Mouse (Mus musculus): Measurements from ENCODE around the gene Fam234b.

Fam234b gene

DNA sequence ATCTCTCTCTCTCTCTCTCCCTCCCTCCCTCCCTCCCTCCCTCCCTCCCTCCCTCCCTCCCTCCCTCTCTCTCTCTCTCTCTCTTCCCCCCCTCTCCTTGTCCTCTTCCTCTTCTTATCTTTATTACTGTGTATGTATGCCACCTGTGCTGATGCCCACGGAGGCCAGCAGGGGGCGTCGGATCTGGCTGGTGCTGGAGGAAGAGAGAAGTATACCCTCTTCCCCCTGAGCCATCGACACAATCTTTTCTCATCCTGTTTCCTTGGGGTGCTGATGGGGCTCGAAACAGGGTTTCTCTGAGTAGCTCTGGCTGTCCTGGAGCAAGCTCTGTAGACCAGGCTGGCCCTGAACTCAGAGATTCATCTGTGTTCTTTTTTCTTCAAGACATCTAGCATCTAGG is 14.9 kb upstream of the Fam234b start:
- DNase-seq (ENCODE audit: low read depth) = no peak

DNA sequence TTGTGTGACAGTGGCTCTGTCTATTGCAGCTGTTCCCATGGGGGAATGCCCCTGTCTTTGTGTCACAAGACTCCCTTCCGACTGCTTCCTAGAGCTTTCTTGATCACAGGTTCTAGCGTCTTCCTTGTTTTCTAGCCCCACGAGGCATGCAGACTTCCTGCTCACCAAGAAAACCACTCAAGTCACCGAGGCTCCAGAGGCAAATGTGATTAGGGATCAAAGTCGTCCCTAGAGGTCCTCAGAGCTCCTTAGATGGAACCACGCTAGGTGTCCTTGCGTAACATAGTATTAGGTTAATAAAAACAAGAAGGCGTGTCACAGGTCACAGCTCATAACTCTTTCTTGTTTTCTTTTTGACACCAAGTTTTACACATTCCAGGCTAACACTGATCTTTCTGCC is 13.8 kb upstream of the Fam234b start:
- DNase-seq (ENCODE audit: low read depth) = no peak

DNA sequence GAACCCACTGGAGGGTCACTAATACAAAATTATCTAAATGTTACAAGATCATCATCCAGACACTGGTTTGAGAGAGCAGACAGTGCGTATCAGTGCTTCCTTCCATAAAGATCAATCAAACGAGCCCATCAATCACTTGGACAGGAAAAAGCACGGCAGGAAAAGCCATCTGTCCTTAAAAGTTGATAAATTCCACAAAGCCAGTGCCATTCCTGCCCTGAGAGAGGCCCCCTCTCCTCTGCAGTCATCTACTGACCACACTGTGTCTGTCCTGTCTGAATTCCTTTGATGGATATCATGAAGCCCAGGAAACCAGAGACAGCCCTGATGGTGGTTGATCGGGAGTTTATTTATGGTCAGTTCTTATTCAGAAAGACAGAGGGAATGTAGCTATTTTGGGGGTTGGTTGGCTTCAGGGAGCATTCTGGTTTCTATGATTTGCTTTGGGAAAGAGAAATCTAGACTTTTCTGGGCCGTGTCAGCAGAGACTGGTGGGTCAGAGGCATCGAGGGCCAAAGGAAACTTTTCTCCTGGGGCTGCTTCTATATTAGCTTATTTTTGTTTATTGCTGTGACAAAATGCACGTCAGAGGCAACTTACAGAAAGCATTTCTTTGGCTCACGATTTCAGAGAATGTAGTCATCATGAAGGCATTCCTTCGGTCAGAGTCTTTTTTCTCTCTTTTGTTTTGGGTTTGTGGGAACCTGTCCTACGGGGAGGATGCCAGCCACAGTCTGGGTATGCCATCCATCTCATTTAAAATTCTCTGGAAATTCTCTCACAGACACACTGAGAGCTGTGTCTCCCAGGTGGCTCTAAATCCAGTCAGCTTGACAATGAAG is 10.5 kb upstream of the Fam234b start:
- DNase-seq (ENCODE audit: low read depth) = no peak

DNA sequence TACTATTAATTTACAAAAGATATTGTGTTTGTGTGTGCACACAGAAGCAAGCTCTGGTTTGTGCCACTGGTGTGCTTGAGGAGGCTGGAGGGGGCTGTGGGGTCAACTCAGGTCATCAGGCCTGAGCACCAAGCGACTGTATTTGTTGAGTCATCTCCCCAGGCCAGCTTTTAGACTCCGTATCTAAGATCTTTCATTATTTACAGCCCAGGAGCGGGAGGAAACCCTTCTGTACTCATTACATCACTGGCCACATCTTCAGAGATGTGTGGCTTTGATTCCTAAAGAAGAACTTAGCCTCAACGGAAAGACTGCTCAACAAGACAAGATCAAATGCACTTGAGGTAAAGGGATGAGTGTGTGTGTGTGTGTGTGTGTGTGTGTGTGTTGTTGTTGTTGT is 9.1 kb upstream of the Fam234b start:
- no peak for DNase-seq (ENCODE audit: low read depth)

DNA sequence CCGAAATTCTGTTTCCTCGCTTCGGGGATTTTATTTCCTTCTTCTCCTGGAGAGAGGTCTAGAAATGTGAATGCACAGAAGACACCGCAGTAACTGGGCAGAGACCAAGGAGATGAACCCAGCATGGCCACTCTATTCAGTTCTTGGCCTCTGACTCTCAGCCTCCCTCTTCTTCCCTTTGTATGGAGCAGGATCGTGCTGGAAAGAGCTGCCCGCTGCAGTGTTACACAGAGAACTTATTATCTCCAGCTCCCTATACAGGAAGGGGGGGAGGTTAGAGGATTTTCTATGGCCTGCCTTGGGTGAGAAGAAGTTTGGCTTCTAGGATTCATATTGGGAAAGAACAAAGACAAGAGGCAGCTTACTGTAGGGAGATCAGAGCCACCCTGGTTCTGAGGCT is 7.7 kb upstream of the Fam234b start:
- DNase-seq (ENCODE audit: low read depth) = no peak

DNA sequence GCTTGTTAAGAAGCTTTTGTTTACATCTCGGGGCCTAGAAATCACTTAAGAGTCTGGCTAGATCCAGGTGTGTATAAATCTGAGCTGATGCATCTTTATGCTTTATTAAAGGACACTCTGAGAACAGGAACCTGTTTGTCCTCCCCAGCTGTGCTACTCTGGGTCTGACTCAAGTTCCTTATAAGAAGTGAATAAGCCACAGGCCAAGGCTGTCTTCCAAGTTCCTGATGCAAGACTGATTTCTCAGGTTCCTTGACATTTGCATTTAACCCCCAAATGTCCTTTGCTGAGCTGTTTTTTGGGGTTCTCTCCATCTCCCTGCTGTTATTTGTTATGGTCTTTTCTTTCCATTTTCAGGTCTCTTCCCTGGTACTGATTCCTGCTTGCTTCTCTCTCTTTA is 5.9 kb upstream of the Fam234b start:
- DNase-seq (ENCODE audit: low read depth) = no peak

DNA sequence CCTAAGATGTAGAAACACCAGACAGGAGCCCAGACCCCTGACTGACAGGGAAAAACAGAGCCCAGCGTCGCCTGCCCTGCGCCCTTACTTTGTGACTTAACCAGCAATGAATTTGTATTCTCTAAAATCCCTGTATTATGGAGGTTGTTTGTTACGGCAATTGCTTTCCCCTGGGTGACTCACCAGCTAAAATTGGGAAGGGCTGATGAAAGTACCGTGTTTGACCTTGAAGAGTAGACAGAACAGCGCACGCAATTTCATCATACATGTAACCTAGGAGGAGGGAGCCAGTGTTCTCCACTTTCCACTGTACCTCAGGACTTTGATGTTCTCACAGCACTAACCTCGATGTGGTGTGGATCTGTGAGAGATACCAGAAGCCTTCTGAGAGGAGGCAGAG is 4.8 kb upstream of the Fam234b start:
- no peak for DNase-seq (ENCODE audit: low read depth)

DNA sequence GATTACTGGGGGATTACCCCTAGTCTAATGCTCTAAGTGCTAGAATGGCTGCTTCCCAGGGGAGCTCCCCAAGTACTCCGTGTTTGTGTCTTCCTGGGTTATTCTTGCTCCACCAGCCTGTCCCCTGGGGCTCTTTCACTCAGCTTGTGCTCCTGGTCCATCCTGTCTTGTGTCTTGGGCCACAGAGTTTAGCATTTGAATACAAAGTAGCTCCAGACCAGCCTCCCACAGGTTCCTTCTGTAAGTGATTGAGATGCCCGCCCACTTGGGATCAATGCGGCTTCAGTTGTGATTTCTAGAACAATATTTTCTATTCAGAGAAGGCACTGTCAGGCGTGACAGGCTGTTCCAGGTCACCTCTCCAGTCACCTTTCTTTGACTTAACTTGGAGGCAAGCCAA is 4.0 kb upstream of the Fam234b start:
- DNase-seq (ENCODE audit: low read depth) = no peak

DNA sequence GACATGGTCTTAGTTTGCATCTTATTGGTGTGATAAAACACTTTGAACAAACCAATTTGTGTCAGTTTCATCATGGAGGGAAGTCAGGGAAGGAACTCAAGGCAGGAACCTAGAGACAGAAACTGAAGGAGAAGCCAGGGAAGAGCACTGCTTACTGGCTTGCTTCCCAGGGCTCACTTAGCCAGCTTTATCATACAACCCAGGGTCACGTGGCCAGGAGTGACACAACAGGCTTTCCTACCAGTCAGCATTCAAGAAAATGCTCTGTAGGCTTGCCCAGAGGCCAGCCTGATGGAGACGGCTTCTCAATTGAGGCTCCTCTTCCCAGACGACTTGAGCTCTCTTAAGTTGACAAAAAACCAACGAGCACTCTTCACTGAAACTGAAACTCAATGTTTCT is 2.9 kb upstream of the Fam234b start:
- DNase-seq (ENCODE audit: low read depth) = no peak

DNA sequence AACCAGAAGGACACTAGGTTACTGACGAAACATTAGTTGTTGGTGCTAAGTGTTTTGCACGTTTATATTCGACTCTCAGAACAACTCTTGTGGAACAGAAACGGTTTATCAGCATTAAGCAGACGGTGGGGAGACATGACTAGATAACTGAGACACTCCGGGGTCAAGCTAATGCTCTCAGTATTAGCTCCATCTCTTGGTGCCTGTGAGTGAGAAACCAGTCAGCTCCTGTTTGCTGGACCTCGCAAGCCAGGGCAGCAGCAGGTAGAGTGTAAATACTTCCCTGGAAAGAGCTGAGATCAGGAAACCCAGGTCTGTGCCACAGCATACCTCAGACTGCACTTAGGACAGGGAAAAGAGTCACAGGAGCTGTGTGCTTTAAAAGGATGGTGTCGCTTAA is 1.1 kb upstream of the Fam234b start:
- no peak for DNase-seq (ENCODE audit: low read depth)

DNA sequence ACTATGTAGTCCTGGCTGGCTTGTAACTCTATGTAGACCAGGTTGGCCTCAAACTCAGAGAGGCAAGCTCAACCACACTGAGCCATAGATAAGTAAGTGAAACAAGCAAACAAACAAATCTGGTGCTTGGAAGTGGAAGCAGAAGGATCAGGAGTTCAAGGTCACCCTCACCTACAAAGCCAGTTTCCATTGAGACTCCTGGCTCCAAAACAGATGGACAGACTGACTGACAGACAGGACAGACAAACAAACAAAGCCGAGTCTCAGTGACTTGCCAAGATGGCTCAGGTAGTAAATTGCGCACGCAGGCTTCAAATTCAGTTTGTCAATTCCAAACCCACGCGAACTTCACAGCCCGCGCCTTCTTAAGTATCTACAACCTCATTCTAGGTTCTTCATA is 331 bp upstream of the Fam234b start:
- DNase-seq (ENCODE audit: low read depth) = no peak

DNA sequence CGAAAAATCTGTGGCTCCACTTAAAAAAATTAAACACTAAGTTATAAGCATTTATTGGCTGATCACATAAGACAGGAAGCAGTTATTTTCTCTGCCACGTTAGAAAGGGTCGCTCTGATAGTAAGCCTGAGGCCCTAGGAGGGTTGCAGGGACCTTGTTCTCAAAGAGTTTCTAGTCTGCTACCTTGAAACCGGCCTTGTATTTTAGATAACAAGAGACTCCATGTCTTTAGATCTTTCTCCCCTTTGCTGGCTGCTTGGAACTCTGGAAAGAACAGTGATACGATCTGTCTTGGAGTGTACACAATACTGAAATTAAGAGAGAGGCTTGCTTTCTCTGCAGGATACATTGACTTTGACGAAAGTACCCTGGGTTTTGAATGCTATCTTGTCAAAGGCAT is 949 bp downstream of the Fam234b start:
- DNase-seq (ENCODE audit: low read depth) = no peak

DNA sequence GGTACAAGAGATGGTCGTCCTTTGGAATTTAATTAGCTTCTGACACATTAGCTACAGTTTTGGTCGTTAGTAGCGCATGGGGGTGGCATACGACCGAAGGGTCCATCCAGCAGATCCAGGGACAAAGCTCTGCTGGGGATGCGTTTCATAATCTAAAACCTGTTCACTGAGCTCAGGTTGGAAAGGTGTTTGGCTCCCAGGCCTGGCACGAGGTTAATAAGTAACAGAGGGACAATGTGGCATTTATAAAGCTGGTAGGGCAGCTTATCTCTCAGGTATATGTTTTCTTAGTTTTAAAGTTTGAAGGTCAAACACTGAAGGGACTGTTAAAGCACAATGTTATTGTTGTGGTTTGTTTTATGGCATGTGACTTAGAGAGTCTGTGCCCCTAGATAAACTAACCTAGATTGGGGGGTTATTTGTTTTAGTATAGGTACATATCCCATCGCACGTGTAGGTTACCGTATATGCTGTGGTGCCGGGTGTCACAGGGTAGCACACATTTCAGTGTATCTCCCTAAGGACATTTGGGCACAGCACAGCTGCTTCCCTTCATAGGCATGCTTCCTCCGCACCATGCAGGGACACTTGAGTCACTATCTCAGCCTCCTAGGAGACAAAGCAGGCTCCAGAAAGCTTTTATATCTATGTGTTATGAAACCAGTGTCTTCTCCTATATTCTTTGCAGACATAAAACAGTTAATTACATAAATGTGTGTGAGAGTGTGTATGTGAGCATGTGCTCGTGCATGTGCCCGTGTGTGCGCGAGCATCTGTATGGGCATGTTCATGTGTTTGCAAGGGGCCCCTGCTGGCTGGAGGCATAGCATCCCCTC is 2.6 kb downstream of the Fam234b start:
- no peak for DNase-seq (ENCODE audit: low read depth)

DNA sequence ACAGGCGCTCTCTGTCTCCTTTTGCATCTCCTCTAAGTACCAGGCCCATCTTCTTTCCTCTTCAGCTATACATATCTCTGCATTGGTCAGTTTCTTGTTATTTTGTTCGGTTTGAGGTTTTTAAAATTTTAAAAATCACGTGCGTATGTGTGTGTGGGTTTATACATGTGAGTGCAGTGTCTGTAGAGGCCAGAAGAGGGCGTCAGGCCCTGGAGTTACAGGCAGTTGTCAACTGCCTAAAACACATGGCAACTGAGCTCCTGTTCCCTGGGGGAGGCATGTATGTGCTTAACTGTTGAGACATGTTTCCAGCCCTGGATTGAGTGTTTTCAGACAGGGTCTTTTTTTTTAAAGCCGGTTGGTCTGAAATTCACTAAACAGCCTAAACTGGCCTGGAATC is 4.9 kb downstream of the Fam234b start:
- DNase-seq (ENCODE audit: low read depth) = no peak

DNA sequence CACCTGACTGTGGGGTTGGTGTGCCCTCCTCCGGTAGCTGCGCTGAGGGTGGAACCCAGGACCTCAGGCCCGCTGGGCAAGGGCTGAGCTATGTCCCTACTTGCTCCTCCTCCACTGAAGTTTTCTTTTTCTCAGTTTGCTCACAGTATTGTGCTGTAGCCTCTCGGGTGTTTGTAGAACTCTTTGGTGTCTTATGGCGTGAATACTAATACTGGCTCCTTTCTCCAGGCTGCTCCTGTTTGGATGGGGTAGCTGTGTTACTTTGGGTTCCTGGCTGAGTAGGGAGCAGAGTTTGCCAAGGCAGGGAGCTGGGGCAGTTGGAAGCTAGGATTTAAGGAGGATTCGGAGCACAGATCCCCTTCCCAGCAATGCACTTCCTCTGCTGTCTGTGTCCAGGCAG is 6.0 kb downstream of the Fam234b start:
- no peak for DNase-seq (ENCODE audit: low read depth)

DNA sequence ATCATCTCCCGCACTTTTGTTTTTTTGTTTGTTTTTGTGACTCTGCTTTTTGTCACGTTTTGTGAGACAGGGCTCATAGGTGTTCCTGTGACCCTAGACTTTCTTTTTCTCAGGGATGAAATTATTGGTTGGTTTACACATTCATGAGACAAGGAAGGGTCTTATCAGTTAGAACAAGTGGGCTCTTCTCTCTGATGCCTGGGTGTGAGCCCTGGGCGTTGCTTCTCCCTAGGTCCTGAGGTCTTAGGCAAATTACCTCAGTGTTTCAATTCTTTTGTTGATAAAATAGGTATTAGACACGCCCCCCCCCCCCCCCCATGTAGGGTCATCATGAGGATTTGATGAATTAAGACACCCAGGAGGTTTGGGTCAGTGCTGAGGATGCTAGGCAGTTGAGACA is 7.1 kb downstream of the Fam234b start:
- no peak for DNase-seq (ENCODE audit: low read depth)

DNA sequence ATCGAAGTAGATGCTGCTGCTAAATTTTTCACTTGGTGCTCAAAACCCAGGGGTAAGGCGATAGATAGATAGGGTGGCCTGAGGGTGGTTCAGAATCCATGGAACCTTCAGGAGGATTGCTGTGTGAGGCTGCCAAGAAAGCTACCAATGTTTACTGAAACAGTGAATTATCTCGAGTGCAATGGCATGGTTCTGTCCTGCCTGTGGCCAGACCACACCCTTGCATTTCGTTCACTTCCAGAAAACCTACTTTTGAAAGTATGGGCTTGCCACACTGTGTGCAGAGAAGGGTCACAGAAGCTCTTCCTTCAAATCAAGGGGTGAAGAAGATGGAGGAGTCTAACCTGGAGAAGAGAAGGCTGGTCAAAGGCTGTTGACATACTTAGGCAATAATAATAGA is 8.0 kb downstream of the Fam234b start:
- no peak for DNase-seq (ENCODE audit: low read depth)

DNA sequence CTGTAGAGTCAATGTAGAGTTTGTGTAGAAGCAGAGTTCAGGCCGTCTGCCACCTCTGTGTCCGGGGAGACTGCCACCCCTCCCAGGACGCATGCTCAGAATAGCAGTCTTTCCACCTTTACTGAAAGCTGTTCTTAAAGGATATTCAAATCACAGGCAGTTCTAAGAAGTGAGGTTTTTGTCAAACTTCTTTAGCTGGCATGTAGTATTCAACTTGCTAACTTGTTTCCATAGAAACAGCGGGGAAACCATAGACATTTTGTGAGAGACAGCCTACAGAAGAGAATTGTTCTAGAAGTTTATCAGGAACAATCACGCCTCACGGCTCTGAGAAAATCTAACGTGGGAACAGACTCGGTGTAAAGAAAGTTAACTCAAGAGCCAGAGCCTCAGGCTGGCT is 9.1 kb downstream of the Fam234b start:
- no peak for DNase-seq (ENCODE audit: low read depth)

DNA sequence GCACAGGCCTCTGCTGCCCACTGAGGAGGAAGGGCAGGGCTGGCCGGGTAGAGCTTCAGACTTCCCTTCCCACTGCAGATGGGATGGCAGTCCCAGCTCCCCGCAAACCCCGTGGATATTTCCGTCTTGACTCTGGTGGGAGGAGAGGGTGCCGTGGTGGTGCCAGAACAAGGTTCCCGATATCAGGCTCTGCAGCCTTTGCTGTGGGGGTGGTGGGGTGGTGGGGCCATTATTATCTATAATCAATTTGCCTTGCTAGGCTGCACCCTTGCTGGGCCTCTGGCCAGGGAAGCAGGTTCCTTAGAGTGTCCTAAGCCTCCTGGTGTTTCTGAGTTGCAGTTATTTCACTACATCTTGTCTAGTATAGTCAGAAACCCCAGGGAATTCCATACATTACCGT is 13.4 kb downstream of the Fam234b start:
- no peak for DNase-seq (ENCODE audit: low read depth)

DNA sequence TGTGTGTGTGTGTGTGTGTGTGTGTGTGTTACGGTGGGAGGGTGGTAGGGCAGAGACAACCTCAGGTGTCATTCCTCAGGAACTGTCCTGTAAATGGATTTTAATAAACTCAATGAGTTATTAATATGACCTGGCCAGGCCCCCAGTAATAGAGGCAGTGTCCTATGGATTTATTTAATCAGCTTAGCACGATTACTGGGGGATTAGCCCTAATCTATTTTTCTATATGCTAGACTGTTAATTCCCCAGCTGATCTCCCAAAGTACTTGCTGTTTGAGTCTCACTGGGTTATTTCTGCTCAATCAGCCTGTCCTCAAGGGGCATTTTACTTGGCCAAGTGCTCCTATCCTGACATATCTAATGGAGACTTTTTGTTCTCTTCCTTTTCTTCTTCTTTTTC is 14.9 kb downstream of the Fam234b start:
- no peak for DNase-seq (ENCODE audit: low read depth)

DNA sequence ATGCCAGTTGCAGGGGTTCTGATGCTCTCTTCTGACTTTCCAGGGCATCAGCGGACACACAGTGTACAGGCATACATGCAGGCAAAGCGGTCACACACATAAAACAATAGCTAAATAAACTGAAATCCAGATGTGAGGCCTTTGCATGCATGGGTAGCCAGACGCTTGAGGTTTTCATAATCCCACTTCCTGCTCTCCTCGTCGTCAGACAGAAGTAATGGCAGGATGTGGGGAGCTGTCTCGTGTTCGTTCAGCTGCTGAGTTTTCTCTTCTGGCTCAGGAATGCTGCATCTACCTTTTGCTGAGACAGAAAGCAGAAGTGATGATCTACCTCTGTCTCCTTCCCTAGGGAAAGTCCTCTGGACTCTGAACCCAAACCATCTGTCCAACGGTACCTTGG is 20.6 kb downstream of the Fam234b start:
- DNase-seq (ENCODE audit: low read depth) = no peak

DNA sequence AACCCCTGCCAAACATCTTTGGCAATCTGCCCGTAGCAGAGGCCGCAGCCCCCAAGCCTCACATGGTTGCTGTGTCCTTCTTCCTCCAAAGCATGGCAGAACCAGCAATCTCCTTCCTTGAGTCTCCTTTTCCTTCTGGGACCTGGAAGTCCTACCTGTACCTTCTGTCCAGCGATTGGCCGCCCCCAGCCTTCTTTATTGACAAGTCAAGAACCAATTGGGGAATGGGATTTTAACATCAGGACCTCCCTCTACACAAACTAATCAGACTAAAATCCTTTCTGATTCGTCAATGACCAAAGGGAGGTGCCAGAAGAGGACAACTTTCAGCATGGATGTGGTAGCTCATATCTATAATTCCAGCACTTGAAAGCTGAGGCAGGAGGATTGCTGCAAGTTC is 22.1 kb downstream of the Fam234b start:
- no peak for DNase-seq (ENCODE audit: low read depth)

DNA sequence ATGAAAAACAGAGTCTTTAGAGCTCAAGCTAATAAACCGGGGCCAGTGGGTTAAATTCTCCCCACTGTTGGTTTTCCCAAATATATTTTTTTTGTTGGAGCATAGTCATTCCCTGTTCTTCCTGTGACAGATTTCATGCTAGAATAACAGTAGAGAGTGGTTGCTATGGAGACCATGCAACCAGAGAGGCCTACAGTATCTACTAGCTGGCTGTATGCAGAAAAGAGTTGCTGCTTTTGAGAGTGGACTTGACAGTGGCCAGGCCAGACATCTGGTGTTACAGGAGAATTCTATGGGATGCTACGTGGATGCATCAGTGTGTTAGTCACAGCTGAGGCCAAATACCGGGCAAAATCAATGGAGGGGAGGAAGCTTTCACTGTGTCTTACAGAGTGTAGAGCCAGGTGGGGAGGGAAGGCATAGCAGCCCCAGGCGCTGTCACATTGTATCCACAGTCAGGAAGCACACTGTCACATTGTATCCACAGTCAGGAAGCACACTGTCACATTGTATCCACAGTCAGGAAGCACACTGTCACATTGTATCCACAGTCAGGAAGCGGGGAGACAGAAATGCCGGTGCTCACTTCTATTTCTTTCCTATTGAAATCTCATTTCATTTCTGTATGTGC is 26.1 kb downstream of the Fam234b start:
- DNase-seq (ENCODE audit: low read depth) = no peak

Data from c-Kit-positive CD71-negative TER-119-negative erythroid progenitor cells, embryonic 14.5 days (primary cell).